Mouse (Mus musculus) urinary bladder, postnatal 4 days (tissue): ENCODE results near the gene Poc1b.
"Not testable (repeated sequence)": the region's sequence is repeated elsewhere in the genome, so short reads cannot be mapped to it uniquely, and the experiment has no call there.

Experiments
- DNase-seq, 2 experiments: peaks; one replicate each; pipeline ENCODE4 v3.0.0; 2021 to 2022; ENCODE audit warnings: low spot score in 2 of 2

The Poc1b gene

DNA sequence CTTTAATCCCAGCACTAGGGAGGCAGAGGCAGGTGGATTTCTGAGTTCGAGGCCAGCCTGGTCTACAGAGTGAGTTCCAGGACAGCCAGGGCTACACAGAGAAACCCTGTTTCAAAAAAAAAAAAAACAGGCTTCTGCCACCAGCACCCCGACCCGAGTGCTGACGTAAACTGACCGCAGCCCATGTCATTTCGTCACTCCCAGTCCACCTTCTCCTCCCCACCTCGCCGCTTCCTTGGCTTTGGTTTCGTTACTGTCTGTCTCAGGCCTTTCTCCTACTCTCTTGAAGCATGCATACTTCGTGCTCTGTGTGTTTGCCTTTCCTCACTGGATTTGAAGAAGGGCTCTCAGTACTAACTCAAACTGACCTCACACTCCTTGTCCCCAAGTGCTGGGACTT, 50.9 kb downstream of the Poc1b start:
- DNase-seq, result not testable (repeated sequence)

DNA sequence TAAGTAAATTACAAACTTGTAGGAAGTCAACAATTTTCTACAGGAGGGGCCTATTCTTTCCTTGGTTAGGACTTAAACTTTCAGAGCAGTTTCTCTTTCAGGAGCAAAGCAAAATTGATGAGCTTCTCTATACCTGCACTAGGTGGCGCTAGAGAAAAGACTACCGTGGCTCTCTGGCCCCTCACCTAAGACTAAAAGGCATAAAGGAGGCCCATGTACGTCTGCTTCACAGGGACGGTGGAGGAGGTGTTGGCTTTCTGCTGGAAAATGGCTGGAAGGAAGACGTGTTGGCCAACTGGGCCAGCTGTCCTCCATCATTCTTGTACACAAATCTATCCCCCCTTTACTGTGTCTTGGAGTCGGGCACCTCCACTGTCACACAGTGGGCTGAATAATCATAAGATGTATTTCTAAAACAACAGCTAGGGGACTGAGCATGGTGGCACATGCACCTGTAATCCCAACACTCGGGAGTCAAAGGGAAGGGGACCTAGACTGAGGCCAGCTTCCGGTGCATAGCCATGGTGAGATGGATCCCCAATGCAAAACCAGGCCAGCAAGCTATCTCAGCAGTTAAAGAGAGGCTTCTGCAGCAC, 55.2 kb downstream of the Poc1b start:
- no peak for DNase-seq

DNA sequence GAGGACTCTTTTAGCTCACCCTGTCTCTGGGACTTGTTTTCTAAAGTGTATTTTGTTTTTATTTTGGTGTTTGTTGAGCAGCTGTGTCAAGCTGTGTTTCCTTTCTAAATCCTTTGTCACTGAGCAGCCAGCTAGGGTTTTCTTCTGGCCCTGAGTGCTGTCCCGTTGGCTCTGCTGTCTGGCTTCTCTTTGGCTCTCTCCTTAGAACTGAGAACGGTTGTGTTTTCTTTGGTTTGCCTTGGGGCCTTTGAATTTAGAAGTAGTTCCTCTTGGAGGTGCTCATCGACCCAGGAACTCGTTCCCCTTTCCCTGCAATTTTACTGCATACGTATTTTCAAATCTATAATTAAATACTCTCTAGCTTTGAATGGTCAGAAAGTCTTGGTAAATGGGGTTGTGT, 56.2 kb downstream of the Poc1b start:
- no peak for DNase-seq

DNA sequence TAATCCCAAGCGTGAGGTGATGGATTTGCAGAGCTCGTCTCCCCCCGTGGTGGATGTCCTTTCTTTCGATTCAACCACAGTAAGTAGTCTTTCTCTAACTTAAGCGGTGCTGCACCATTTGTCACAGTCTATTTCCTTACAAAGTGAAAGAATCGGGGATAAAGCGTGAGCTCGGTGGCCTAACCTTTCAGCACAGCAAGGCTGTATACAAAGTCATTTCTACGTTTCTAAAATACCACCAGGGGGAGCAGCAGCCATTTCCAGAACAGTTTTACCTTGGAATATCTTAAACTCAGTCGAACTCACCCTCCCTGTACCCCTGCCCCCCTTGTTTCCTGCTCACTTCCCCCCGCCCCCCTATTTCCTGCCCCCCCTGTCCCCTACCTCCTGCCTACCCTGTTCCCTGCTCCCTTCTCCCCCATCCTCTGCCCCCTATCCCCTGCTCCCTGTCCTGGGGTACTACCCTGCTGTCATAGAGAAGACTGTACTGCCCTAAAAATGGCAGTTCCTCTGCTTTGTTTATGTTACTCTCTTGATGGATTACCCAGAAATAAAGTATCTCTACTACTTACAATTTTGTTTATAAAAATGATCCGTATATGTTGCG, 58.1 kb downstream of the Poc1b start:
- no peak for DNase-seq

DNA sequence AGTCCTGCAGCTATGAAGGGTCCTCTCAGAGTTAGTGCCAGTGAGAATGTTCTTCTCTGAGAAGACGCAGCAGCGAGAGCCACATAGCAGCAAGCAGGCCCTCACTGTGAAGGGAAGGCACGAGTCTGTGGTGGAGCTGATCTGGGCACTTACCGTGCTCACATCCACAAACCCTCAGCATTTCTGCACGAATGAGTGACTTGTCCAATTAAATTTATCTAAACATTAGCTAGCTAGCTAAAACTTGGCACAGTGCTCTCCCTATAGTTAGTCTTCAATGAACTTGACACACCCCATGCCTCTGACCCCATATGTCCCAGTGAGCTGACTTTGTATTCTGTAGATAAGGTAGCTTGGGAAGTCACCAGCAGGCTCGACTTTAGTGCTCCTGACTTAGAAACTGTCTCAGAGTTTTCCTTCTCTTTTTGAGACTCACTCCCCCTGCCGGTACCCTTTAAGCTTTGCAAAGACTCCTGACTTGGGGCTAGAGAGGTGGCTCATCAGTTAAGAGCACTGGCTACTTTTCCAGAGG, 59.0 kb downstream of the Poc1b start:
- no peak for DNase-seq

DNA sequence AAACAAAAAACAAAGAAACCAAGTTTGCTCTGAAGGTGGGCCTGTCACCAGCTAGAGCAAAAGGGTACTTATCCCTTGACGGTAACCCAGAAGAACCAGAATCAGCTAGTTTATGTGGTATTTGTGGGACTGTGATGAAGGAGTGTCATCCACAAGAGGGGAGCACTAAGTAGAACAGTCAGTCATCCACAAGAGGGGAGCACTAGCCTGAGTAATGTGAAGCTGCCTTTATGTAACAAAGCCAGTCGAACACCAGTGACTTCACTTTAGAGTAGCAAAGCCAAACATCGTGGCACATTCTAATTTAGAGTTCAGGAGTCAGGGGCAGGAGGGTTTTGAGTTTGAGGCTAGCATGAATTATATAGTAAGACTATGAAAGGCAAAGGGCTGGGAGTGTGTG, 59.6 kb downstream of the Poc1b start:
- DNase-seq, result no peak

DNA sequence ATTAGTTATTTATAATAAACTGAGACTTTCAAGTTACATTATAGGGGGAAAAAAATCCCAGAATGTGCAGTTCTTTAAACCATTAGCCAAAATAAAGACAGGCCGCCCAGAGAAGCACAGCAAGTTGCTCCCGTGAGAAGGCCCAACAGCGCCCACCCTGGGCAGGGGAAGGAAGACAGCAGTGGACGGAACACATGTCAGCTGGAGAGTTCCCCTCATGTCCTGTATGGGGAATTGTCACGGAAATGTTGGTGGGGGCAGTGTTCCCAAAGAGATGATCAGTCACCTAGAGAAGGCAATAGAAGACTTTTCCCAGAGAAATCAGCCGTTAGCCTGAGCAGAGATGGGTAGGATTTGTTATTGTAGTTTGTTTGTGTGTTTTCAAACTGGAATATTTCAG, 61.6 kb downstream of the Poc1b start:
- no peak for DNase-seq

DNA sequence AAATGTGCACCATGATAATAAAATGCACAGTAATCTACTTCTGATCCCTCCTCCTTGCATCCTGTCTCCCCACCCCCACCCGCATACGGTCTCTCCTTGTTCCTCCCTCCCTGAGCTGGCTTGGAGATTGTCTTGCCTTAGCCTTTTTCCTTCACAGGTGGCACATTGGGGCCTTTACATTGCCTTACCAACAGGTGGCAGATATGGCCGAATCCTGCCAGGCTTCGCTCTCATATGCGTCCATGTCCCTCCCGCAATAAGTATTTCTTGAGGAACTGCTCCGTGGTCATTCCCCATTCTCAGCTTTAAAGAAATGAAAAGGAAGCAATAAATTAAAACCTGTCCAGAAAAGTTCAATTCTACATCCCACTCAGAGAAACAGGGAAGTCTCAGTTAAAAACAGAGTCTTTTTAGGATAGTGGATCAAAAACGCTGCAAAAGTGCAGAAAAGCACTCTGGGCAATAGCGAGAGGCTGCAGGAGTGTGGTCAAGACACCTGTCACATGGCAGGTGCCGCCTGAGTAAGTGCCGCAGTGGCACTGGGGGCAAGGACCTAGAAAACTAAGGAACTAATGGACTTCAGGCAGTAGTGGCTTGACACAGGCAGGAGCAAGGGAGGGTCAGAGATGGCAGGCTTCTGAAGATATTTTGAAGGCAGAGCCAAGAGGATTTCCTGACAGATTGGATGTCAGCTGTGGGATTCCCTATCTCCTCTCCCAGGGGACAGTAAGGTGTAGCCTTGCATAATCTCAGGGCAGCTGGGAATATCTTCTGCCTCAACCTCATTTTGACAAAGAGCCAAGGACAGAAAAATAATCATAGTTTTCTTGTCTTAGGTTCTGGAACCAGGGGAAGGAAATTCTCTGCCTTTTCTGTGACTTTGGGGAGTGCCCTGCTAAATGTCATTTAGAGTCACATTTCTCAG, 62.3 kb downstream of the Poc1b start:
- no peak for DNase-seq

DNA sequence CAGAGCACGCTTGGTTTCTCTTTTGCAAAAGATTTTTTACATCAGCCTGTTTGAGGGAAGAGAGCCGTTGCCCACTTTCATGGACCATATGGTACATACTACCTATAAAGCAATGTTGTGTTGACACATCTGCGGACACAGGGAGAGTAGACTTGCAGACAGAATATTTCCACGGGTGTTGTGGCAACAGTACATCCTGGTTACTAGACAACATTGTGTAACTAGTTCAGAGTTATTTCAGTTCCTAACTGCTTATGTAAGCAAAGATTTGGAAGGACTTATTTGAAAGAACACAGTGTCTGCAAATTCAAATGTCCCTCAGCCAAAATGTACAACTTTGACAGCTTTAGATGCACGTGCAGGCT, 62.9 kb downstream of the Poc1b start:
- DNase-seq, result no peak

DNA sequence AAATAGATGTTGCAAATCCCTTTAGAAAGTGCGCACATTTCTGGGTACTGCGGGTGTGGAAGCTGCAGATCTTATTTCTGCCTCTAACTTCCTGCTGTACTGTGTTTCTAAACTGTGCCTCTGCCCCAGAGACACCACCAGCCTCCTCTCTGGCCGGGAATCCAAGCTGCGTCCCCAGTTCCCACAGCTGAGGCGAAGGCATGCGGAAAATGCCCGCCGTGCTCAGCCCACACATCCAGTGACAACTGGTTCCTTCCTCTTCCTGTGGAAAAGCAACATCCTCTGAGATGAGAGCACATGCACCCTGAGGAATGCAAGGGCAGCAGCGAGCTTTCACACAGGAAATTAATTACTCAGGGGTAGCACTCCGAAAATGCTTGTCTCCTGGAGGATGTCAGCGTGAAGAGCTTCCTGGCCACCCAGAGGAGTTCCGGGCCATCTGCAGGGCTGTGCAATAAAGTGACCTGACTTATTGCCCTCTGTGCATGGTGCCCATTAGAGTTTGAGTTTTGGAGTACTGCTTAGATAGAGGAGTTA, 65.2 kb downstream of the Poc1b start:
- DNase-seq, result peak in 1 of 2 experiments; percentile 54

DNA sequence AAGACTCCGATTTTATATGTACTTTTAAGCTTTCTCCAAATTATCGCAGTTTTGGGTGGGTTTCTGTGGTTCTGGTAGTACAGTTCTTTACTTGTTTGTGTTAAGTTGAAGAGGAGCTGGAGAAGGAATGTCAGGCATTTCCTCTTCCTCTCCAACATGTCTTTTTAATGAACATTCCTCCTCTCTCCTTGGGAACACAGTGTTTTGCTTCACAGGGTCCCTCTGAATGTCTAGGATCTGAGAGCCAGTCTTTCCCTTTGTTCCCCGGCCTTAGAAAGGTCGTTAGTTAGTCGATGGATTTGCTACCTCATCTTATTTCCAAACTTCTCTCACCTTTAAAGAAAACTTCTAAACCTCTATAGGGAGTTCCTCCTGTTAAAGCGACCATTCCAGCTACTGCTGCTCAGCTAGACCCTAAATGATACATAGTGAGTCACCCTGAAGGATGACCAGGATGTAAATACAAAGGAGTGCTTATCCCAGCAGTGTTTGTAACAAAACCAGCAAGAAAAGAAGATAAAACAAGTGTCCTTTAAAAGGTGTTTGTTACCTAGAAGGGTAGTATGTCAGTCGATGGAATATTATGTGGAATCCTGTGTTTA, 66.2 kb downstream of the Poc1b start:
- DNase-seq, result no peak

DNA sequence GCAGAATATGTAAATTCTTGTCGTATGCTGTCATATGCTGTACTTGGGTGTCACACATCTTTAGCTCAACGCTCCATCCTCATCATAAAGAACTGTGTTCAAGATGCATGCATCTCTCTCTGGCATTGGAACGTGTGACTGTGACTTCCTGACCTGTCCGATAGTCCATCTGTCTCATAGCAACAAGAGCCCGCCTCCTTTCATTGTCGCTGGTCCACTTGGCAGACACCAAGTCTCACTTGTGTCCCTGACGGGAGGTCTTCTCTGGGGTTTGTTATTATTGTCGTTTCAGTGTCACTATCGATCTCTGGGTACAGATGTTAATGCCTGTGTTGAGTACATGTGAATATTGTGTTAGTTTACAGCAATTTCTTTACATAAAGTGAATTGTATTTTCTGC, 70.1 kb downstream of the Poc1b start:
- no peak for DNase-seq

DNA sequence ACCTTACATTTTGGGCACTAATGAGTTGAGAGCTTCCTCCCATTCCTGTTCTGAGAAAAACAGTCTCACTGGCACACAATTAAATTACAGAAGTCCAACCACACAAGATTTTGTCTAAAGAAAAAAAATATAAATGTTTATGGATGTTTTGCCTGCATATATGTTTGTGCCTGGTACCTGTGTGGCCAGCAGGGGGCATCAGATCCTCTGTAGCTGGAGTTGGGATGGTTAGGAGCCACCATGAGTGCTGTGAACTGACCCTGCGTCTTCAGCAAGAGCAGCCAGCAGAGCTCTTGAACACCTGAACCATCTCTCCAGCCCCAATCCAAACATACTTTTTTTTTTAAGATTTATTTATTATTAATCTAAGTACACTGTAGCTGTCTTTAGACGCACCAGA, 71.3 kb downstream of the Poc1b start:
- DNase-seq, result no peak

DNA sequence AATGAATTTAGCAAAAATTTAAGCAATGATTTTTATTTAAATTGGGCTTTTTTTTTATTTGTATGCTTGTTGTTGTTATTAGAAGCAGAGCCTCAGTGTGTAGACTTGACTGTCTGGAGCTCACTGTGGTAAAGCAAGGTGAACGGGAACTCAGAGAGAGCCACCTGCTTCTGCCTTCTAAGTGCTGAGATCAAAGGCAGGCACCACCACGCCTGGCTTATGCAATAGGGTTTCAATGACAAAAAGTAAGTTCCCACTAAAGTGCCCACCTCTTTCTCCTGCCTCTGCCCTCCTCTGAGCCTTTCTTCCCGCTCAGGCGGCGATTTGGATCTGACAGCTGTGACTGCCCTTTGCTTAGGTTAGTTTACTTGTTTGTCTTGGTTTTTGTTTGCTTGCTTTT, 72.3 kb downstream of the Poc1b start:
- no peak for DNase-seq

DNA sequence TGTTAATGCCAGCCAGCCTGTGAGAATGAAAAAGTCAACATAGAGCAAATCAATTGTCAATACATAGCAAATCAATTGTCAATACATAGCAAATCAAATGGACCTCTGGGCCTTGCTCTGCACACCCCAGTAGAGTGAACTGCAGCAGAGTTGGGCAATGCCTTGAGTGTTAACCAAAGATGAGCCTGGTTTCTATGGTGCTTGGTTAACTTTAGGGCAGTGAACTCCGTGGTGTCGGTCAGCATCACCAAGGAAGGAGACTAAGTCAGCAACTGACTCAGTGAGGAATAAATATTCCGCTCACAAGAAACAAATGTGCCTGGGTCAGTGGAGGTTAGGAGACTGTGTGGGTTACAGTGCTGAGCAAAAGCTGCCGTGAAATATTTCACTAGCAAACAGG, 72.7 kb downstream of the Poc1b start:
- no peak for DNase-seq

DNA sequence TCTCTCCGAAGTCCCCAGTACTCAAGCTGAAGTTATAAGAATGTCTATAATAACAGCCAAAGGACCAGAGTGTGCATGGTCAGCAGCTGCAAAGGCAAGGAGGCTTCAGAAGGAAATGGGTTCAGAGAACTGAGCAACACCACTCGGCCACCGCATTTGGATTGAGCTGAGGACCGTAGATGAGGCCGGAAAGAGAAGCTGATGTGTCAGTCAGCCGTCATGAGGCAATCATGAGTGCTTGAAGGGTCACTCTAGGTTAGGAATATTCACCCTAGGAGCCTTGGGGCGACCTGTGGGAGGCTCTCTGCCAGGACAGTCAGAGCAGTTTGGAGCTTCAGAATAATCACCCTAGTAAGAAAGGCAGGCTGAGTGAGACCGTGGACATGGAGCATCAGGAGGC, 74.7 kb downstream of the Poc1b start:
- DNase-seq, result no peak

DNA sequence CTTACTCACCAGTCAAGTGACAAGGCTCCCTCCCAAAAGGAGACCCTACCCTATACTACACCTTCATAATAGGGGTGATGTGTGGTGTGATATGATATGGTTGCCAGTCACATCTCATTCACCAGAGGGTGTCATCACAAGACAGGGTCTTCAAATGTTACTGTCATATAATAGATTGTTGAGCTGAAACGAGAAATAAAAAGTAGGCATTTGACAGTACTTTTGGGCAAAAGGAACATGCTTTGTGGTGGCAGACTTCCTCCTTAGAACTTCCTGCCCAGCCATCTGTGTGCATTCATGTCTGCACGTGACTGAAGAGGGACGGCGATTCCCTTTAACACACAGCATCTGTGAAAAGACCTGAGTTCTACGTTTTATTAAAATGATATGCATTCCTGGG, 75.3 kb downstream of the Poc1b start:
- DNase-seq, result no peak

DNA sequence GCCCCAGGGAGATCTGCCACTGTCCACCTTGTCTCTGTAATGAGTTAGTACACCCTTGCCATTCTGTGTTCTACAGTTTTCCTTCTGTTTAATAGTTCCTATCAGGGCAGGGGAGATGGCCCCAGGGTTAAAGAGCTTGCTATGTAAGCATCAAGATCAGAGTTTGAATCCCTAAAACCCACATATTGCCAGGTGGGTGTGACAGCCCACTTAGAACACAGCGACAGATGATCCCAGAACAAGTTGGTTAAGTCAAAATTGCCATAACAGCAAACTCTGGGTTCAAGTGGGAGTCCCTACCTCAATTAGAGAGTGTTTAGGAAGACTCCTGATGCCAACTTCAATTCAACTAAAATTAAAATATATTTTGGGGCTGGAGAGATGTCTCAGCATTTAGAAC, 81.3 kb downstream of the Poc1b start:
- no peak for DNase-seq

DNA sequence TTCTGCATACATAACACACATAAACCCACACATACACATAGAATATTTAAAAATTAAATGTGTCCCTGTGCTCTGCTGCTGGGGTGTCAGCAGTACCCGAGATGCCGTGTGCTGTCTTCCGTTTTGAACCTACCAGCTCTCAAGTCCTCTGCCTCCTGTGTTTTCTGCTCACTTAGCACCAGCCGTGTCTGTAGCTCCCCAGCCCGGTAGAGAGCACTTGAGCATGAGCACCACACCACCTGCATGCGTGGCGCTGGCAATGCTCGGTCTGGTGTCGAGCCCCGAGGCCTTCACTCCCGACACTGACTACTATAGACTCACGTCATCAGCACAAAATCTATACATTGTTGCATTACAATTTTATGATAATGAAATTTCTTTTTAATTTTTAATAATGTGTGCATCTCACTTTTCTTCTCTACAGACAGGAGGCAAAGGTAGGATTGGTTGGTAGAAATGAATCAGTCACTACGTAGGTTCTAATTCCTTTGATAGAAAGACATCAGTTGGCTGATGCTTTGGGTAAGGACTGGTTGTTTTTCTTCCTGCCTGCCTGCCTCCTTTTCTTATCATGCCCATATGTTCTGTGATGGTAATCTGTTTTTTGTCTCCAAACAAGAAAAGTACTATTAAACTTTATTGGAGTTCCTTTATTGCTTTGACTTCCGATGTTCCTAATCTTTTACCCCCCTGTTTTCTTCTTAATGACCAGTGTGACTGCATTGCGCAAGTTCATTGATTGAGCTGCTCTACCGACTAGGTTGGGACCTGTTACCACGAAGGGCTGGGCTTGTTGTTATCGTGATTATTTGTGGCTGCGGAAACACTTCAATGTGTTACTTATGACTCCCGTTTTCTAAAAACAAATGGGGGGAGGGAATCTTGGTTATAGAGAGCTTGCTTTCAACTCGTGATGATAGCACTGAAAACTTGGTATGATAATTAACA, 82.1 kb downstream of the Poc1b start:
- DNase-seq, result no peak

DNA sequence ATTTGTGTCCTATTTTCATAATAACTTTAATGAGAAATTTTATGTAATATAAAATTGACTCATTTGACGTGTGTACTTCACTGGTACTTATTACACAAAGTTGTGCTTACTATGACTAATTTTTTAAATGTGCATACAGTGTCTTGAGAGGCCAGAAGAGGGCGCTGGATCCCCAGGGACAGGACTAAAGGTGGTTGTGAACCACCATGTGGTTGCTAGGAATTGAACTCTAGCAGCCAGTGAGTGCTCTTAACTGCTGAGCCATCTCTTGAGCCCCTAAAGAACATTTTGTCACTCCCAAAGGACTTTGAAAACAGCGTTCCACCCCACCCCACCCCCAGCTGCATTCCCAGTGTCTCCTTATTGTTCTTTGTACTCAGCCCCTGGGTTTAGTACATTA, 84.0 kb downstream of the Poc1b start:
- no peak for DNase-seq

DNA sequence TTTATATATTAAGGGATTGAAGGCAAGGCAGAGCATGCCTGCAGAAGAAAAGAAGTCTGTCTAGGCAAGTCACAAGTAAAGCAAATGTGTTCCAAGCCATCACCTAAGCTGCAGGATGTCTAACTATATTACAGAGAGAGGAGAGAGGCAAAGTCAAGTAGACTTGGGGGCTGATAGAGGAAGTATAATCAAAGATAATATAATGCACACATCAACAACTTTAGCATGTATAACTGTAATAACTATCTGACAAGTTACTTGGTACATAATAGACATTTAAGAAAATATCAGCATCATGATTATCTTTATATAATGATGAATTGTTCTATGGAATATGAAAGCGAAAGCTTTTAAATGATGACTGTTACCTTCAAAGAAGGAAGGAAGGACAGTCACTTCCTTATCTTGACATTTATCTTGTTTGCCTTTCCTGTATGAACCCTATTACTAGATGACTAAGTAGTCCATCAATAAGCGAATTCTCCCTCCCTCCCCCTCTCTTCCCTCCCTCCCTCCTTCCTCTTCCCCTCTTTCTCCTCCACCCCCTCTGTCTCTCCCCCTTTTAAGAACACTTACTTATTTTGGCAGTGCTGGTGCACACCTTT, 87.7 kb downstream of the Poc1b start:
- no peak for DNase-seq
